Mouse (Mus musculus): ENCODE results near the gene Slc27a2. TPM values are rescaled to one million over a fixed set of nuclear protein-coding genes. Genes with fewer than 3 reads are reported as not detected.
"Not testable (repeated sequence)": the region's sequence is repeated elsewhere in the genome, so short reads cannot be mapped to it uniquely, and the experiment has no call there.

Slc27a2 gene
- total RNA-seq (2021), result not detected
- long read RNA-seq, experiment 1, result 0 reads
- long read RNA-seq, experiment 2, result 0 reads

GRCm38 (mm10) chr2:126552357-126553290 is at the start of gene Slc27a2:
Slc27a2 (plus strand) TSS chr2:126552407.
- DNase-seq, result no peak
- intact Hi-C loops (cut with DNase I), result no loop called here

- intact Hi-C loops (cut with DNase I), result no loop called here
- DNase-seq, result peak in 1 of 2 experiments; percentile 27
Observed at GRCm38 (mm10) chr2:126505156-126505555, 47.1 kb upstream of the Slc27a2 start.

- no peak for DNase-seq
- intact Hi-C loops (cut with DNase I), result no loop called here
Observed at GRCm38 (mm10) chr2:126507477-126507876, 44.7 kb upstream of the Slc27a2 start.

GRCm38 (mm10) chr2:126508228-126508627 is 44.0 kb upstream of the Slc27a2 start:
- intact Hi-C loops (cut with DNase I), result no loop called here
- no peak for DNase-seq

- intact Hi-C loops (cut with DNase I), result loop anchor here (10.0 kb wide), 1 partner anchor 510 kb away; no protein-coding TSS in a partner anchor
Observed at GRCm38 (mm10) chr2:126515069-126515826, 37.0 kb upstream of the Slc27a2 start.

GRCm38 (mm10) chr2:126519872-126520581 is 32.2 kb upstream of the Slc27a2 start:
- DNase-seq, result no peak
- intact Hi-C loops (cut with DNase I), result loop anchor here (5.0 to 10.0 kb wide), 3 partner anchors 88 to 625 kb away; no protein-coding TSS in a partner anchor

More at GRCm38 (mm10) chr2:126515069-126515826, 37.0 kb upstream of the Slc27a2 start:
- no peak for DNase-seq

GRCm38 (mm10) chr2:126520828-126521227 is 31.4 kb upstream of the Slc27a2 start:
- intact Hi-C loops (cut with DNase I), result loop anchor here (5.0 to 10.0 kb wide), 2 partner anchors 89 to 626 kb away; no protein-coding TSS in a partner anchor
- DNase-seq, result no peak

- intact Hi-C loops (cut with DNase I), result loop anchor here (5.0 to 10.0 kb wide), 2 partner anchors 89 to 627 kb away; no protein-coding TSS in a partner anchor
- no peak for DNase-seq
Observed at GRCm38 (mm10) chr2:126521471-126521870, 30.7 kb upstream of the Slc27a2 start.

- DNase-seq, result no peak
- intact Hi-C loops (cut with DNase I), result loop anchor here (5.0 to 10.0 kb wide), 2 partner anchors 90 to 627 kb away; no protein-coding TSS in a partner anchor
Observed at GRCm38 (mm10) chr2:126522056-126522455, 30.2 kb upstream of the Slc27a2 start.

GRCm38 (mm10) chr2:126523101-126523745 is 29.0 kb upstream of the Slc27a2 start:
- DNase-seq, result not testable (repeated sequence)
- intact Hi-C loops (cut with DNase I), result loop anchor here (5.0 to 10.0 kb wide), 2 partner anchors 91 to 628 kb away; no protein-coding TSS in a partner anchor

- DNase-seq, result no peak
- intact Hi-C loops (cut with DNase I), result loop anchor here (5.0 to 10.0 kb wide), 2 partner anchors 92 to 629 kb away; no protein-coding TSS in a partner anchor
Observed at GRCm38 (mm10) chr2:126524271-126524670, 27.9 kb upstream of the Slc27a2 start.

- DNase-seq, result no peak
- intact Hi-C loops (cut with DNase I), result loop anchor here (10.0 kb wide), 1 partner anchor 633 kb away; no protein-coding TSS in a partner anchor
Observed at GRCm38 (mm10) chr2:126527461-126527860, 24.7 kb upstream of the Slc27a2 start.

- no peak for DNase-seq
Observed at GRCm38 (mm10) chr2:126530581-126530980, 21.6 kb upstream of the Slc27a2 start.

GRCm38 (mm10) chr2:126537654-126538053 is 14.6 kb upstream of the Slc27a2 start:
- intact Hi-C loops (cut with DNase I), result no loop called here
- DNase-seq, result no peak

More at GRCm38 (mm10) chr2:126530581-126530980, 21.6 kb upstream of the Slc27a2 start:
- intact Hi-C loops (cut with DNase I), result no loop called here

GRCm38 (mm10) chr2:126540390-126540925 is 11.7 kb upstream of the Slc27a2 start:
- intact Hi-C loops (cut with DNase I), result no loop called here
- no peak for DNase-seq

GRCm38 (mm10) chr2:126542211-126542610 is 10.0 kb upstream of the Slc27a2 start:
- intact Hi-C loops (cut with DNase I), result no loop called here
- DNase-seq, result no peak

GRCm38 (mm10) chr2:126545297-126545696 is 6.9 kb upstream of the Slc27a2 start:
- intact Hi-C loops (cut with DNase I), result no loop called here
- no peak for DNase-seq

- DNase-seq, result no peak
- intact Hi-C loops (cut with DNase I), result no loop called here
Observed at GRCm38 (mm10) chr2:126546392-126546791, 5.8 kb upstream of the Slc27a2 start.

- no peak for DNase-seq
Observed at GRCm38 (mm10) chr2:126549681-126550080, 2.5 kb upstream of the Slc27a2 start.

More at GRCm38 (mm10) chr2:126549681-126550080, 2.5 kb upstream of the Slc27a2 start:
- intact Hi-C loops (cut with DNase I), result no loop called here

Measured in gastrocnemius, postnatal 36 days (tissue).